Mouse (Mus musculus): ENCODE measurements at regions not wholly inside any gene's neighbourhood (a gene's known extent, or its start where the extent isn't known, plus 50 kb on each side); places are given as distances from the start of the nearest gene placed in this dataset.

GRCm38 (mm10) chr15:50246418-50247186, 3638.1 kb upstream of the Gm7489 start:
- Histone ChIP-seq H3K27me3 (ENCODE audit: control insufficient read depth, insufficient read depth, low read depth, low read length) (no peaks in the 10 kb centered on the region), H3K9me3 (replicated peaks; ENCODE audit: control insufficient read depth, low read length, poor library complexity, severe bottlenecking) (no peaks in the 10 kb centered on the region), H3K4me2 (ENCODE audit: low read length) (no peak overlapping the region), H3K4me3 (ENCODE audit: low read depth, low read length) (no peak overlapping the region), H3K36me3 (ENCODE audit: control insufficient read depth, insufficient read depth, low read length) (no peaks in the 10 kb centered on the region), H3K27ac (ENCODE audit: low read length) (no peak overlapping the region), H3K9ac (ENCODE audit: low read depth, low read length) (no peak overlapping the region), H3K4me1 (ENCODE audit: control insufficient read depth, insufficient read depth, low read length) (no peaks in the 10 kb centered on the region)
- ATAC-seq, result no peak
- 87% methylated on average over 15 of the region's 15 CpGs for WGBS

GRCm38 (mm10) chr15:50260057-50260456, 3624.6 kb upstream of the Gm7489 start:
- ATAC-seq, result no peak
- Histone ChIP-seq H3K4me1 (ENCODE audit: control insufficient read depth, insufficient read depth, low read length) (no peaks in the 10 kb centered on the region), H3K9me3 (replicated peaks; ENCODE audit: control insufficient read depth, low read length, poor library complexity, severe bottlenecking) (no peaks in the 10 kb centered on the region), H3K4me2 (ENCODE audit: low read length) (no peak overlapping the region), H3K27ac (ENCODE audit: low read length) (no peak overlapping the region), H3K4me3 (ENCODE audit: low read depth, low read length) (no peak overlapping the region), H3K9ac (ENCODE audit: low read depth, low read length) (no peak overlapping the region), H3K27me3 (ENCODE audit: control insufficient read depth, insufficient read depth, low read depth, low read length) (no peaks in the 10 kb centered on the region), H3K36me3 (ENCODE audit: control insufficient read depth, insufficient read depth, low read length) (no peaks in the 10 kb centered on the region)
- 87% methylated on average over 2 of the region's 2 CpGs for WGBS

- ATAC-seq, result peak; percentile 66; the same call in 1 of the 2 replicates
- 73% methylated on average over 8 of the region's 8 CpGs for WGBS
- Histone ChIP-seq H3K9me3 (replicated peaks; ENCODE audit: control insufficient read depth, low read length, poor library complexity, severe bottlenecking) (no peaks in the 10 kb centered on the region), H3K4me3 (ENCODE audit: low read depth, low read length) (no peak overlapping the region), H3K27ac (ENCODE audit: low read length) (no peak overlapping the region), H3K4me1 (ENCODE audit: control insufficient read depth, insufficient read depth, low read length) (no peaks in the 10 kb centered on the region), H3K4me2 (ENCODE audit: low read length) (no peak overlapping the region), H3K27me3 (ENCODE audit: control insufficient read depth, insufficient read depth, low read depth, low read length) (no peaks in the 10 kb centered on the region), H3K36me3 (ENCODE audit: control insufficient read depth, insufficient read depth, low read length) (no peaks in the 10 kb centered on the region), H3K9ac (ENCODE audit: low read depth, low read length) (no peak overlapping the region)
These were observed 3623.3 kb upstream of the Gm7489 start for GRCm38 (mm10) chr15:50261245-50261872.

- Histone ChIP-seq H3K36me3 (ENCODE audit: control insufficient read depth, insufficient read depth, low read length) (no peaks in the 10 kb centered on the region), H3K4me1 (ENCODE audit: control insufficient read depth, insufficient read depth, low read length) (no peaks in the 10 kb centered on the region), H3K27ac (ENCODE audit: low read length) (no peak overlapping the region), H3K4me2 (ENCODE audit: low read length) (no peak overlapping the region), H3K9me3 (replicated peaks; ENCODE audit: control insufficient read depth, low read length, poor library complexity, severe bottlenecking) (no peaks in the 10 kb centered on the region), H3K4me3 (ENCODE audit: low read depth, low read length) (no peak overlapping the region), H3K27me3 (ENCODE audit: control insufficient read depth, insufficient read depth, low read depth, low read length) (no peaks in the 10 kb centered on the region), H3K9ac (ENCODE audit: low read depth, low read length) (no peak overlapping the region)
- 51% methylated on average over 1 of the region's 1 CpGs for WGBS
- ATAC-seq, result no peak
These were observed 3617.2 kb upstream of the Gm7489 start for GRCm38 (mm10) chr15:50267542-50267941.

DNA sequence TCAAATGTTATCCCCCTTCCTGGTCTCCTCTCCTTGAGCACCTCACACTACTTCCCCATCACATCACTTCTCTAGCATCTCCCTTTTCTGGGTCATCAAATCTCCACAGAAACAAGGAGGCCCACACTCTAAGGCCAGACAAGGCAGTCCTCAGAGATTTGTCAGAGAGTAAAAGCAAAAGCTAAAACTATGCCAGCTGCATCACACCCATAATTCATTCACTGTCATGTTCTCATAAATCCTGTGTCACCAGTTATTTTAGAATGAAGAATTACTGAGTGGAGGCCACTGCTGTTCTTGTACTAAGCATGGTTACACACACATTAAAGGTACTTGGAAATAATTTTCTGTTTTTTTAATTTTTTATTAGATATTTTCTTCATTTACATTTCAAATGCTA, 3613.1 kb upstream of the Gm7489 start:
- H3K36me3 ChIP-seq (ENCODE audit: control insufficient read depth, insufficient read depth, low read length), result no peaks in the 10 kb centered on the region
- no peaks in the 10 kb centered on the region for H3K4me1 ChIP-seq (ENCODE audit: control insufficient read depth, insufficient read depth, low read length)
- H3K9me3 ChIP-seq (replicated peaks; ENCODE audit: control insufficient read depth, low read length, poor library complexity, severe bottlenecking), result no peaks in the 10 kb centered on the region
- no peak overlapping the region for H3K4me3 ChIP-seq (ENCODE audit: low read depth, low read length)
- no peaks in the 10 kb centered on the region for H3K27me3 ChIP-seq (ENCODE audit: control insufficient read depth, insufficient read depth, low read depth, low read length)
- H3K4me2 ChIP-seq (ENCODE audit: low read length), result no peak overlapping the region
- no peak overlapping the region for H3K9ac ChIP-seq (ENCODE audit: low read depth, low read length)
- no peak for ATAC-seq
- H3K27ac ChIP-seq (ENCODE audit: low read length), result no peak overlapping the region

GRCm38 (mm10) chr15:50282576-50282975, 3602.1 kb upstream of the Gm7489 start:
- WGBS, result 87% methylated on average over 2 of the region's 2 CpGs
- H3K27me3 ChIP-seq (ENCODE audit: control insufficient read depth, insufficient read depth, low read depth, low read length), result no peaks in the 10 kb centered on the region
- H3K4me3 ChIP-seq (ENCODE audit: low read depth, low read length), result no peak overlapping the region
- ATAC-seq, result no peak
- H3K4me2 ChIP-seq (ENCODE audit: low read length), result no peak overlapping the region
- H3K9me3 ChIP-seq (replicated peaks; ENCODE audit: control insufficient read depth, low read length, poor library complexity, severe bottlenecking), result no peaks in the 10 kb centered on the region
- no peak overlapping the region for H3K9ac ChIP-seq (ENCODE audit: low read depth, low read length)
- H3K27ac ChIP-seq (ENCODE audit: low read length), result no peak overlapping the region
- H3K36me3 ChIP-seq (ENCODE audit: control insufficient read depth, insufficient read depth, low read length), result no peaks in the 10 kb centered on the region
- H3K4me1 ChIP-seq (ENCODE audit: control insufficient read depth, insufficient read depth, low read length), result no peaks in the 10 kb centered on the region

- Histone ChIP-seq H3K4me1 (ENCODE audit: control insufficient read depth, insufficient read depth, low read length) (no peaks in the 10 kb centered on the region), H3K9me3 (replicated peaks; ENCODE audit: control insufficient read depth, low read length, poor library complexity, severe bottlenecking) (no peaks in the 10 kb centered on the region), H3K36me3 (ENCODE audit: control insufficient read depth, insufficient read depth, low read length) (no peaks in the 10 kb centered on the region), H3K27me3 (ENCODE audit: control insufficient read depth, insufficient read depth, low read depth, low read length) (no peaks in the 10 kb centered on the region), H3K4me3 (ENCODE audit: low read depth, low read length) (no peak overlapping the region), H3K4me2 (ENCODE audit: low read length) (no peak overlapping the region), H3K9ac (ENCODE audit: low read depth, low read length) (no peak overlapping the region), H3K27ac (ENCODE audit: low read length) (no peak overlapping the region)
- 87% methylated on average over 2 of the region's 2 CpGs for WGBS
- ATAC-seq, result no peak
These were observed 3601.2 kb upstream of the Gm7489 start for GRCm38 (mm10) chr15:50283491-50283890.

- Histone ChIP-seq H3K4me3 (ENCODE audit: low read depth, low read length) (no peak overlapping the region), H3K4me1 (ENCODE audit: control insufficient read depth, insufficient read depth, low read length) (no peaks in the 10 kb centered on the region), H3K9ac (ENCODE audit: low read depth, low read length) (no peak overlapping the region), H3K27ac (ENCODE audit: low read length) (no peak overlapping the region), H3K4me2 (ENCODE audit: low read length) (no peak overlapping the region), H3K9me3 (replicated peaks; ENCODE audit: control insufficient read depth, low read length, poor library complexity, severe bottlenecking) (no peaks in the 10 kb centered on the region), H3K36me3 (ENCODE audit: control insufficient read depth, insufficient read depth, low read length) (no peaks in the 10 kb centered on the region), H3K27me3 (ENCODE audit: control insufficient read depth, insufficient read depth, low read depth, low read length) (no peaks in the 10 kb centered on the region)
- ATAC-seq, result no peak
- 90% methylated on average over 3 of the region's 3 CpGs for WGBS
These were observed 3582.9 kb upstream of the Gm7489 start for GRCm38 (mm10) chr15:50301831-50302230.

GRCm38 (mm10) chr15:50304085-50304484, 3580.6 kb upstream of the Gm7489 start:
- H3K36me3 ChIP-seq (ENCODE audit: control insufficient read depth, insufficient read depth, low read length), result no peaks in the 10 kb centered on the region

More at GRCm38 (mm10) chr15:50304085-50304484, 3580.6 kb upstream of the Gm7489 start:
- no peaks in the 10 kb centered on the region for H3K4me1 ChIP-seq (ENCODE audit: control insufficient read depth, insufficient read depth, low read length)
- no peak for ATAC-seq
- H3K27ac ChIP-seq (ENCODE audit: low read length), result no peak overlapping the region
- WGBS, result 74% methylated on average over 4 of the region's 4 CpGs
- H3K4me2 ChIP-seq (ENCODE audit: low read length), result no peak overlapping the region
- H3K9ac ChIP-seq (ENCODE audit: low read depth, low read length), result no peak overlapping the region
- no peaks in the 10 kb centered on the region for H3K27me3 ChIP-seq (ENCODE audit: control insufficient read depth, insufficient read depth, low read depth, low read length)
- H3K4me3 ChIP-seq (ENCODE audit: low read depth, low read length), result no peak overlapping the region
- no peaks in the 10 kb centered on the region for H3K9me3 ChIP-seq (replicated peaks; ENCODE audit: control insufficient read depth, low read length, poor library complexity, severe bottlenecking)

All from midbrain, embryonic 16.5 days (tissue).